Mouse (Mus musculus) granulocyte monocyte progenitor cell, adult 5-6 weeks (primary cell): ENCODE results near the gene Zfp987. TPM values are rescaled to one million over a fixed set of nuclear protein-coding genes. Genes with fewer than 3 reads are reported as not detected.
A peak's percentile ranks its signal among the peaks of the same experiment; 100 is the strongest.
"Not testable (repeated sequence)": the region's sequence is repeated elsewhere in the genome, so short reads cannot be mapped to it uniquely, and the experiment has no call there.

ENCODE experiments used
- ATAC-seq: replicated peaks from 2 replicates; pipeline ENCODE4 v1.8.0; 2016; ENCODE audit warnings: mild to moderate bottlenecking, moderate TSS enrichment, inconsistent platforms; ENCODE audit not compliant: poor library complexity, severe bottlenecking
- total RNA-seq, 2 experiments: library from RNA; stranded (forward) in 1 of 2; stranded (reverse) in 1 of 2; fragments of 200-712, 200-1000 nt in 1 of 2; fragments of >200 nt in 1 of 2; fragmentation: Nextera tagmentation in 1 of 2; gene quantifications; 2 replicates each; pipeline ENCODE4 v1.2.3; 2014 to 2017

Zfp987 gene
- total RNA-seq (2014; fragmentation: Nextera tagmentation) = 1.2 and 2.7 TPM in 2 replicates
- 0.93 and 2.2 TPM in 2 replicates for total RNA-seq (2017)

DNA sequence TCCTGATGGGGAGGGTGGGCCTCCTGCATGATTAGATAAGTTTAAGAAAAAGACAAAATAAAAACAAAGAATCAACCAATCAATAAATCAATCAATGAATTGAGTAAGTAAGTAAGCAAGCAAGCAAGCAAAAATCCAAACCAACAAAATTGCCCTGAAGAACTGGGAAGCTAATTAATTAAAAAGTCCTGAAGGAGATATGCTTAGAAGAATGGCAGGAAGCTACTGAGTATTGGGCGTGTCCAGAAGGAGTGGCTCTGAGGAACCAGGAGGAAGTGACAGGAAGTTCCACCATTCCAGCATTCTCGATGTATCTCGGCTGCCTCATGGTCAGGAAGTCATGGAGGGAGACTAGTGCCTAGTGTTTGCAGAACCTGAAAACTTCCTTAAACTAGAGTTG is at the start of gene Zfp987:
Zfp987 (plus strand) TSS at position 301 of the 400 bp plus-strand sequence.
- not testable (repeated sequence) for ATAC-seq

DNA sequence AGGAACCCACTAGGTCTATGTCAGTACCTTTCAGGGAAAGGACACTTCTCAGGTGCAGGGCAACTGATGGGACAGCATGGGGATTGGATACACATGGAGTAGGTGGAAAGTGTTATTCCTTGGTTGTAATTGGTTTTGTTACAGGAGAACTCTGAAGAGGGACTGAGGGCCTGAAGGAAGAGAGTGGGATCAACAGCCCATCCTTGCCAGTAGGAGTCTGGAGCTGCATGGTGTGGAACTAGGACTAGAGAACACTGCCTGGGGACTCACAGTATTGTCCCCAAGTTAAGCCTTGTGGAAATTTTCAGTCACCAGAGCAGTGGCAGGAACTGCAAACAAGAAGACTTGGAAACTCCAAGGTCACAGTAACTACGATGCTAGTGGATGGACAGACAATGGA is 44.6 kb upstream of the Zfp987 start:
- ATAC-seq = not testable (repeated sequence)

DNA sequence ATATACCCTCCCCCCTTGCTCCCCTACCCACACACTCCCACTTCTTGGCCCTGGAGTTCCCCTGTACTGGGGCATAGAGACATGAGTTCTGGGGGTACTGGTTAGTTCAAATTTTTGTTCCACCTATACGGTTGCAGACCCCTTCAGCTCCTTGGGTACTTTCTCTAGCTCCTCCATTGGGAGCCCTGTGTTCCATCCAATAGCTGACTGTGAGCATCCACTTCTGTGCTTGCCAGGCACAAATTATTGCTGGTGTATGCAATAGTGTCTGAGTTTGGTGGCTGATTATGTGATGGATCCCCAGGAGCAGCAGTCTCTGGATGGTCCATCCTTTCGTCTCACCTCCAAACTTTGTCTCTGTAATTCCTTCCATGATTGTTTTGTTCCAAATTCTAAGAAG is 43.7 kb upstream of the Zfp987 start:
- not testable (repeated sequence) for ATAC-seq

DNA sequence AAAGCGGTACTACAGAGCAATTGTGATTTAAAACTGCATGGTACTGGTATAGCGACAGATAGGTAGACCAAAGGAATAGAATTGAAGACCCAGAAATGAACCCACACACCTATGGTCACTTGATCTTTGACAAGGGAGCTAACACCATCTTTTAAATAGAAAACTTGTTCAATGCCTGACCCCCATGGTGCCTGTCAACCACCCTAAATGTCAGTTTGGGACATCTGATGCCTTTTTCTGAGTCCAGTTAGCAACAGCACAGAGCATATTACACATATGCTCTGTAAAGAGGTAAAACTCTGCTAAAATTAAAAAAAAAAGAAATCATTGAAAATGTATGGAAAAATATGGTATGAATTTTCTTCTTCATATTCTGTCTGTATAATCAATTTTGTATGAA is 41.8 kb upstream of the Zfp987 start:
- no peak for ATAC-seq

DNA sequence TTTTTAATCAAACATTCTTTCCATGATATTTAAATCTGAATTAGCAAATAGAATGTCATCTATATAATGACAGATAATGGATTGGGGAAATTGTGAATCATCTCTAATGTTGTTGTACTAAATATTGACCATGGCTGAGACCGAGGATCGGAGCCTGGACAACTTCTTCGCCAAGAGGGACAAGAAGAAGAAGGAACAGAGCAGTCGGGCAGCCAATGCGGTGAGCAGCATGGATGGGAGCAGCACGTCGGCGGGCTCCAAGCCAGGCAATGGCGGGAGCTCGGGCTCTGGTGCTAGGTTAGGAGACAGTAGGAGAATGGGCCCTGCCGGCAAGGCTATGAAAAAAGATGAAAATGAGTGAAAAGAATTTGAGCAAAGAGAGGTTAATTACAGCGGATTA is 38.5 kb upstream of the Zfp987 start:
- not testable (repeated sequence) for ATAC-seq

DNA sequence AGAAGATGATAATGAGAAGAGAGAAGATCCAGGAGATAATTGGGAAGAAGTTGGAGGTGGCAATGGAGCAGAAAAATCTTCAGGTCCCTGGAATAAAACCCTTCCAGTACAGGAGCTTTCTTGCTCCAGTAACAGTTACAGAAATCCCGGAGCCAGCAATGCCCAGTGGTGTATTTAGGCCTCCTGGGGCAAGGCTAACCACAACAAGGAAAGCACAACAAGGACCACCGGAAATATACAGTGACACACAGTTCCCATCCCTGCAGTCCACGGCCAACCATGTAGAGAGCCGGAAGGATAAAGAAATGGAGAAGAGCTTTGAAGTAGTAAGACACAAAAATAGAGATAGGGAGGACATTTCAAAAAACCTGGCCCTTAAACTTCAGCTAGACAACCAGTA is 38.0 kb upstream of the Zfp987 start:
- not testable (repeated sequence) for ATAC-seq

DNA sequence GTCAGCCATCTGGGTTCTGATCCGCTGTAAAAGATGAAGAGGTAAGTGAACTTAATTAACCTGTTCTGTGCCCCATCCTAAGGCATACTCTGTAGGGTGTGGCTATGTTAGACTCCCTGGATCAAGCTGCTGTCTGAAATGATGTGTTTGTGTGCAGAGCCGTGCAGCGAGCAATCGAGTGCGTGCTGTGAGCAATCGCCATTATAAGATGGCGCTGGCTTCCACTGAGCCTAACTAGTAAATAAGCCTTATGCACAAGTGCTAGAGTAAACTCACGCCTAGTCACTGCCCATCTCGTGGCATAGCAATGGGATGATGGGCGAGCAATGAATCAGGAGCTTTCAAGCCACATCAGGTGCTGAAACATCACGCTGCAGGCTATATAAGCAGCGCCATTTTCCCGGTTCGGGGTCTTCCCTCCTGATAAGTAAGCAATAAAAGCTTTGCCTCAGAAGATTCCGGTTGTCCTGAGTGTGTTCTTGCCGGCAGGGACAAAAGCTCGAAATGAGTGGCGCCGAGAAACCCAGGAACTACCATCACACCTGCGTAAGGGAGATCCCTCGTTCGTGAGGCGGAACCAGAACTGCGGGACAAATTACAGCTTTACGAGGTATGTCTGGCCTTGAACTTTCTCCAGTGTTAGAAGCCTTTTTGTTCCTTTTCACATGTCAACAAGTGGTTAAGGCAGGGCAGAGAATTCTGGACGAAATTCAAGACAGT is 37.0 kb upstream of the Zfp987 start:
- not testable (repeated sequence) for ATAC-seq

DNA sequence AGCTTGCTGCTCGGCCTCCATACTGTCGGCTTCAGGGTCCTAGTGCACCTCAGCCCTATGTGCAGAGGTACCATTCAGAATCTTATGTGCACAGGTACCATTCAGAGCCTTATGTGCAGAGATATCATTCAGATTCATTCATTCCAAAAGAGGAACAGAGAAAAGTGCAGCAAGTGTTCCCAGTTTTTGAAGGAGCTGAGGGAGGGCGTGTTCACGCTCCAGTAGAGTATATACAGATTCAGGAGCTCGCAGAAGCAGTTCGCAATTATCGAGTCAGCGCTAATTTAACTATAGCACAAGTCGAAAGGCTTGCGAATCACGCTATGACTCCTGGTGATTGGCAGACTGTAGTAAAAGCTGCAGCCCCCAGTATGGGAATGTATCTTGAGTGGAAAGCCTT is 36.0 kb upstream of the Zfp987 start:
- not testable (repeated sequence) for ATAC-seq

DNA sequence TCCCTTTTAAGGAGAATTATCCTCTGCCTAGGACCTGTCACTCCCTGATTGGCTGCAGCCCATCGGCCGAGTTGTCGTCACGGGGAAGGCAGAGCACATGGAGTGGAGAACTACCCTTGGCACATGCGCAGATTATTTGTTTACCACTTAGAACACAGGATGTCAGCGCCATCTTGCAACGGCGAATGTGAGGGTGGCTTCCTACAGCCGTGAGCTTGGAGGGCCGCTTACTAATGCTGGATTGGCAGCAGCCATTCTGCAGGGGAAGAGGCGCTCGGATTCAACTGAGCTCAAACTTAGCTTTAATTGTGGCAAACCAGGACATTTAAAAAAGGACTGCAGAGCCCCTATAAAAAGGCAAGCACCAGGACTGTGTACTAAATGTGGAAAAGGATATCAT is 35.1 kb upstream of the Zfp987 start:
- not testable (repeated sequence) for ATAC-seq

DNA sequence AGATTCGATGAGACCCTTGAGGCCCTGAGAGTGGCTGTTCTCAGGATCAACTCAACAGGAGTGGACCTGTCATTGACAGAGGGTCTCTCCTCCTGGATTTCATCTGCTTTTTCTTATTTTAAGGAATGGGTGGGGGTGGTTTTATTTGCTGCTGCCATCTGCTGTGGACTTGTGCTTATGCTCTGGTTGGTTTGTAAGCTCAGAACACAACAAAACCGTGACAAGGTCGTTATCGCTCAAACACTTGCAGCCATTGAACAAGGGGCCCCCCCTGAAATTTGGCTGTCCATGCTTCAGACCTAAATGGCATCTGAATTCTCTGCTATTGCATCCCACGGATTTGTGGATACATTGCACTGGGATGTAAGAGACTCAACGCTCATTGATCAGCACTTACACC is 34.1 kb upstream of the Zfp987 start:
- not testable (repeated sequence) for ATAC-seq

DNA sequence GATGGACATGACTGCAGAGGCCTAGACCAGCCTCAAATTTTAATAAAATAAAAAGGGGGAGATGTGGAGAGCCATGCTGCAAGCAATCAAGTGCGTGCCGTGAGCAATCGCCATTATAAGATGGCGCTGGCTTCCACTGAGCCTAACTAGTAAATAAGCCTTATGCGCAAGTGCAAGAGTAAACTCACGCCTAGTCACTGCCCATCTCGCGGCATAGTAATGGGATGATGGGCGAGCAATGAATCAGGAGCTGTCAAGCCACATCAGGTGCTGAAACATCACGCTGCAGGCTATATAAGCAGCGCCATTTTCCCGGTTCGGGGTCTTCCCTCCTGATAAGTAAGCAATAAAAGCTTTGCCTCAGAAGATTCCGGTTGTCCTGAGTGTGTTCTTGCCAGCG is 33.5 kb upstream of the Zfp987 start:
- ATAC-seq = not testable (repeated sequence)

DNA sequence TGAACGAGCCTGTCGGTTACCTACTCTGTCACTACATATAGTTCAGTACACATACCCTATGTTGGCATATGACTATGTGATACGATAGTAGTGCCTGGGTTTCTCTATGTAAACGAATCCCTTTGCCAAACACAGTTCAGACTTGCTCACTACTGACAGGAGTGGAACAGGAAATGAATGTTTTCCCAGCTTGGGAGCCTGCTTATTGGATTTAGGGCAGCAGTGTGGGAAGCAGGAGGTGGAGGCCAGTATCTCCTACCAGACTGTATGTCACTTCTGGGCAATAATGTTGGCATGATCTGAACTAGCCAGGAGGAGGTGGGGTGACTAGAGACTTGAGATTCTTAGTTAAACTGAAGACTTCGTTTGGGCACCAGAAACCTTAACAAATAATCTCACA is 32.3 kb upstream of the Zfp987 start:
- ATAC-seq = not testable (repeated sequence)

DNA sequence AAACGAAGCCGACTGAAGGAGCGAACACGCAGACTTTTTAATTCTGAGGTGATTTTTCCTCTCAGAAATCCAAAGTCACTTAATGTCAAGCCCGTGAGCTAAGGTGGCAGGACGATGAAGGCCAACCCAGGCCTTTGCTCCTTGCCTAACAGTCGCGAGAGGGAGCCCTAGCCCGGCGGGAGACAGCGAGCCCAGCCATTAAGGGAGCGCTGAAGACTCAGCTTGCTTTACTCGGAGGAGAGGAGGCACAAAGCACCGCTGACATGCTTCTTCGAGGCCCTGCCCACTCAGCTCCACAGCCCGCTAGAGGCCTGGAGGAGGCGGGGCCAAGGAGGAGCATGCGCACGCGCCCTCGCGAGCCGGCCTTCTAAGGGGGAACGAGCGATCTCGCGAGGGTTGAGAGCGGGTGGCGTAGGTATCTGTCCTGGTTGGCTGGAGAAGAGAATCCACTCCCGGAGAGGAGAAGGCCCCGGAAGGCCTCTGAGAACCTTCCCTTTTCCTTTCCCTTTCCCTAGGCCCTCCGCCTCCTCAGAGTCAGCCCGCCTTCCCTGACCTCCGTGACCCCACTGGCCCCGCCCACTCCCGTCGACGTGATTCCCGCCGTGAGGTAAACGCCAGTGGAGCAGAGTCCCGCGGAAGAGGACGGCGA is 30.0 kb upstream of the Zfp987 start:
- ATAC-seq = peak; percentile 33; the same call in 1 of the 2 replicates

DNA sequence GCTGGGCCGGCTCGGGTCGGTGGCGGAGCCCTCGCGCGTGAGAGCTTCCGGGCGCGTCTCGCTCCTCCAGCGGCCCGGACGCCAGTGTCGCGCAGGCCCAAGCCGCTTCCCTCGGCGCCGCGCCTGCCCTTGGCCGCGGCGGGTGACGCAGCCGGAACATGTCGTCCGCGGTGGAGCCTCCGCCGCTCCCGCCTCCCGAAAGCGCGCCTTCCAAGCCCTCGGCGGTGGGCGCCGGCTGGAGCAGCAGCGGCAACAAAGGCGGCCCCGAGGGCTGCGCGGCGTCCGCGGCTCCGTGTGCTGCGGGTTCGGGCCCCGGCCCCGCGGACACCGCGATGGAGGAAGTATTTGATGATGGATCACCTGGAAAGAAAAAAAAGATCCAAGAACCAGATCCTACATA is 29.5 kb upstream of the Zfp987 start:
- not testable (repeated sequence) for ATAC-seq

DNA sequence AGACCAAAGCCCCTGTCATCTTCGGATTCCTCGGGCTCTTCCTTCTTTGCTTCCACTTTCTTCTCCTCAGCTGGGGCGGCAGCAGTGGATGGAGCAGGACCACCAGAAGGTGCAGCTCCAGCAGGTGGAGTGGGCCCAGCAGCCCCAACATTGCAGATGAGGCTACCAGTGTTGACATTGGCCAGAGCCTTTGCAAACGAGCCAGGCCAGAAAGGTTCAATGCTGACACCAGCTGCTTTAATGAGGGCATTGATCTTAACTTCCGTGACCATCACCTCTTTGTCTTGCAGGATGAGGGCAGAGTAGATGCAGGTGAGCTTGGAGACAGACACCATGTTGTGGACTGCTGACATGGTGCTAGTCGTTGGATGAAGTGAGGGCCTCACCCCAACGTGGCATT is 23.8 kb upstream of the Zfp987 start:
- ATAC-seq = not testable (repeated sequence)

DNA sequence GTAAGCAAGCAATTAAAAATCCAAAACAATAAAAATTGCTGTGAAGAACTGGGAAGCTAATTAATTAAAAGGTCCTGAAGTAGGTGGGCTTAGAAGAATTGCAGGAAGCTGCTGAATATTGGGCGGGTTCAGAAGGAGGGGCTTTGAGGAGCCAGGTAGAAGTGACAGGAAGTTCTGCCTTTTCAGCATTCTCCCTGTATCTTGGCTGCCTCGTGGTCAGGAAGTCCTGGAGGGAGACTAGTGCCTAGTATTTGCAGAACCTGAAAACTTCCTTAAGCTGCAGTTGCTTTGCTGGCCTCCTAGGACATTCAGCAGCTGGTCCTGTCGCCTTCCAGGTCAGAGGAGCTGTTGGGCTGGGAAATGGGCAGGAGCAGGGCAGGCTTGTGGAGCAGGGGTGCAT is 4.3 kb downstream of the Zfp987 start:
- not testable (repeated sequence) for ATAC-seq

DNA sequence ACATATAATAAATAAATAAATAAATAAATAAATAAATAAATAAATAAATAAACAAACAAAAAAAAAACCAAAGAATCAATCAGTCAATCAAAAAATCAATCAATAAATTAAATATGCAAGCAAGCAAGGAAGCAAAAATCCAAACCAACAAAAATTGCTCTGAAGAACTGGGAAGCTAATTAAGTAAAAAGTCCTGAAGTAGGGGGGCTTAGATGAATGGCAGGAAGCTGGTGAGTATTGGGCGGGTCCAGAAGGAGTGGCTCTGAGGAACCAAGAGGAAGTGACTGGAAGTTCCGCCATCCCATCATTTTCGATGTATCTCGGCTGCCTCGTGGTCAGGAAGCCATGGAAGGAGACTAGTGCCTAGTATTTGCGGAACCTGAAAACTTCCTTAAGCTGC is 59.4 kb downstream of the Zfp987 start, which contains the start of gene Zfp600:
Zfp600 (plus strand) TSS at position 301 of the 400 bp plus-strand sequence.
- not testable (repeated sequence) for ATAC-seq

DNA sequence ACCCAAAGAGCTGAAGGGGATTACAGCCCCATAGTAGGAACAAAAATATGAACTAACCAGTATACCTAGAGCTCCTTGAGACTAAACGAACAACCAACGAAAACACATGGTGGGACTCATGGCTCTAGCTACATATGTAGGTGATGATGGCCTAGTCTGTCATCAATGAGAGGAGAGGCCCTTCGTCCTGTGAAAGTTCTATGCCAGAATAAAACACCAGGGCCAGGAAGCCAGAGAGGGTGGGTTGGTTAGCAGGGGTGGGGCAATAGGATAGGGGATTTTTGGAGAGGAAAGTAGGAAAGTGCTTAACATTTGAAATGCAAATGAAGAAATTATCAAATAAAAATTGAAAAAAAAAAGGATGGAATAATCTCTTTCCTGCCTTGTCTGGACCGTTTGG is 65.8 kb downstream of the Zfp987 start:
- not testable (repeated sequence) for ATAC-seq

DNA sequence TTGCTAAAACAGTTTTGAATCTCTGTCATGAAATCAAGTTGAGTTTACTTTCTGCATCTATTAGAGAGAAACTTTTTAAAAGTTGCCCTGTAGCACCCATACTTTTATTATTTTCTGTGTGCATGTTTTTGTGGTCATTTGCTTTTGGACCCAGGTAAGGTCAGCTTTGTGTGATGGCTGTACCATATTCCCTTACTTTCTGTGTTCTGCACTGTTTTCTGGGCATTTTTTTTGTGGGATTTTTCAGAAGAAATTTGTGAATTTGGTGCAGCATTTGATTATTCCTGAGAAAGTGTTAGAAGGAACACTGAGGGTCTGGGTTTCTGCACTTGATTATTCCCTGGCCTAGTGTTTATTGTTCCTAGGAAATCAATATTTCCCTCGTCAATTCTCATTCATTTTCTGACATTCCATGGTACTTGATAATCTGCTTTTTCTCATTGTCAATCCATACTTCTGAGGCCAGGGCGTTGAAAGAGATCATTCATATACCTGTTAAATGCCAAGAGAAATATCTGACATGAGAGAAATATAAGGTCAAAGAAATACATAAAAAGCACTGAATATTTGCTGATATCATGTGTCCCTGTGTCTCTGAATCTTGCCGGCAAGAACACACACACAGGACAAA is 70.2 kb downstream of the Zfp987 start:
- not testable (repeated sequence) for ATAC-seq

DNA sequence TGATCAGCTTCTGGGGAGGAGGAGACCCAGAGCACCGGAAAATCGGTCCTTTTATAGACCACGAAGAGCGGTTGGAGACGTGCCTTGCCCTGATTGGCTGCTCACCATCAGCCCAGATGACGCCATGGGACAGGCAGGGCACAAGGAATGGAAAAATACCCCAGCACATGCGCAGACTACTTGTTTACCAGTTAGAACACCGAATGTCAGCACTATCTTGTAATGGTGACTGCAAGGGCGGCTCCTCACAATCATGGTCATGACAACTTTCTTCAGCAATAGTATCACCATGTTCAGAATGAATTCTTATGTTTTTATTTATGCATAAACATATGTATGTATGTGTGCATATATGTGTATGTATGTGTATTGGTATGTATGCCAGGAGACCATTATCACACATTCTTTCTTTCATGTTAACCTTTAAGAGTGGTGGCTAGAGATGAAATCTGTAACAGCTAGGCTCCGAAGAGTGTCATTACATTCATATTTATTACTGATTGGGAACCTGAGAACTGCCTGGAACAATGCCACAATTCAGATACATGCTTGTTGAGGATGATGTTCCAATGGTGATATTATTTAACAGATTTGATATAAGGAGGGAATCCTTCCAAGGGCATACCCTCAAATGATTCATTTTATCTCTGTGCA is 70.9 kb downstream of the Zfp987 start:
- not testable (repeated sequence) for ATAC-seq
